ENCODE assay signal across 8 mouse cellular contexts in genomic region chr4:41760911-41761310, GRCm38 (mm10). TPM values are rescaled to one million over a fixed set of nuclear protein-coding genes. Genes with fewer than 3 reads are reported as not detected.
DNase-seq lines count a peak whose midpoint lies in the region; ATAC-seq and TF ChIP-seq lines count a peak whose summit lies in the region.

No protein-coding gene starts in this region.

- H3K9me3 ChIP-seq in embryonic facial prominence, embryonic 15.5 days (replicated peaks) = no peaks in the 10 kb centered on the region
- no peaks in the 10 kb centered on the region for H3K9me3 ChIP-seq in hindbrain, postnatal 0 days (ENCODE audit: low read length)
- no peaks in the 10 kb centered on the region for H3K9me3 ChIP-seq in midbrain, embryonic 16.5 days (replicated peaks; ENCODE audit: control insufficient read depth, low read length, poor library complexity, severe bottlenecking)

- H3K4me3 ChIP-seq in embryonic facial prominence, embryonic 15.5 days (replicated peaks) = peak overlapping the region; percentile 59
- peak overlapping the region; percentile 35 for H3K4me3 ChIP-seq in hindbrain, postnatal 0 days (ENCODE audit: low read length)
- H3K4me3 ChIP-seq in midbrain, embryonic 16.5 days (ENCODE audit: low read depth, low read length) = peak overlapping the region; percentile 40; the same call in 1 of the 2 replicates

- peaks cover 13% of the 10 kb centered on the region; the same call in 1 of the 2 replicates for H3K36me3 ChIP-seq in embryonic facial prominence, embryonic 15.5 days
- H3K36me3 ChIP-seq in hindbrain, postnatal 0 days (ENCODE audit: insufficient read depth, low read length) = no peaks in the 10 kb centered on the region
- no peaks in the 10 kb centered on the region; the same call in 1 of the 2 replicates for H3K36me3 ChIP-seq in midbrain, embryonic 16.5 days (ENCODE audit: control insufficient read depth, insufficient read depth, low read length)

- H3K27me3 ChIP-seq in embryonic facial prominence, embryonic 15.5 days = no peaks in the 10 kb centered on the region
- H3K27me3 ChIP-seq in hindbrain, postnatal 0 days (ENCODE audit: insufficient read depth, low read length) = no peaks in the 10 kb centered on the region
- no peaks in the 10 kb centered on the region for H3K27me3 ChIP-seq in midbrain, embryonic 16.5 days (ENCODE audit: control insufficient read depth, insufficient read depth, low read depth, low read length)

- WGBS in embryonic facial prominence, embryonic 15.5 days = 30% methylated on average over 4 of the region's 4 CpGs
- 82% methylated on average over 4 of the region's 4 CpGs for WGBS in hindbrain, postnatal 0 days
- 84% methylated on average over 4 of the region's 4 CpGs for WGBS in midbrain, embryonic 16.5 days

- peak; percentile 33 for DNase-seq in kidney, postnatal 10 days
- DNase-seq in kidney, postnatal 14 days = no peak
- no peak for DNase-seq in hindbrain, postnatal 0 days (ENCODE audit: low spot score)
- no peak for DNase-seq in gastrocnemius, postnatal 36 days
- DNase-seq in embryo, embryonic 9.5 days (ENCODE audit: extremely low spot score) = no peak

- H3K4me2 ChIP-seq in embryonic facial prominence, embryonic 15.5 days (replicated peaks) = peak overlapping the region; percentile 66
- peak overlapping the region; percentile 53 for H3K4me2 ChIP-seq in hindbrain, postnatal 0 days (ENCODE audit: low read depth, low read length)
- peak overlapping the region; percentile 63 for H3K4me2 ChIP-seq in midbrain, embryonic 16.5 days (ENCODE audit: low read length)

- no peak for TF ChIP-seq CTCF in hindbrain, postnatal 0 days (IDR thresholded peaks at IDR 0.05; ENCODE audit: low read depth)

- no peak for ATAC-seq in embryonic facial prominence, embryonic 15.5 days (ENCODE audit: insufficient number of reproducible peaks, low FRiP score, low TSS enrichment, low read depth)
- ATAC-seq in hindbrain, postnatal 0 days = peak; percentile 15
- ATAC-seq in midbrain, embryonic 16.5 days = no peak
- no peak for ATAC-seq in activated CD4-positive, CD25-positive, alpha-beta regulatory T cell, adult 4 months

- peak overlapping the region; percentile 50 for H3K9ac ChIP-seq in embryonic facial prominence, embryonic 15.5 days
- H3K9ac ChIP-seq in hindbrain, postnatal 0 days (replicated peaks; ENCODE audit: low read length) = peak overlapping the region; percentile 34
- H3K9ac ChIP-seq in midbrain, embryonic 16.5 days (ENCODE audit: low read depth, low read length) = peak overlapping the region; percentile 65; the same call in 1 of the 2 replicates

- H3K4me1 ChIP-seq in embryonic facial prominence, embryonic 15.5 days = peaks cover 46% of the 10 kb centered on the region
- H3K4me1 ChIP-seq in hindbrain, postnatal 0 days (ENCODE audit: insufficient read depth, low read length) = peaks cover 21% of the 10 kb centered on the region
- H3K4me1 ChIP-seq in midbrain, embryonic 16.5 days (ENCODE audit: control insufficient read depth, insufficient read depth, low read length) = peaks cover 19% of the 10 kb centered on the region

- intact Hi-C loops in gastrocnemius, postnatal 36 days (cut with DNase I) = no loop called here

- peak overlapping the region; percentile 95 for H3K27ac ChIP-seq in embryonic facial prominence, embryonic 15.5 days (replicated peaks)
- H3K27ac ChIP-seq in hindbrain, postnatal 0 days = peak overlapping the region; percentile 63; the same call in 1 of the 2 replicates
- no peak overlapping the region; the same call in 1 of the 2 replicates for H3K27ac ChIP-seq in midbrain, embryonic 16.5 days (ENCODE audit: low read length)

RNA-seq across cellular contexts. Expression of gene Sigmar1, which starts 5.0 kb away (rescaled TPM):
- polyA plus RNA-seq in embryonic facial prominence, embryonic 15.5 days (2015; fragmentation: Nextera tagmentation; extraction: Ambion mirVana) = 75.9 and 79.7 TPM in 2 replicates
- 95.9 and 108 TPM in 2 replicates for total RNA-seq in hindbrain, postnatal 0 days (2014; rRNA removed)
- polyA plus RNA-seq in hindbrain, postnatal 0 days (2015; fragmentation: Nextera tagmentation; extraction: Ambion mirVana) = 61.3 and 61.9 TPM in 2 replicates
- 57.3 and 65.1 TPM in 2 replicates for polyA plus RNA-seq in midbrain, embryonic 16.5 days (2015; fragmentation: Nextera tagmentation; extraction: Ambion mirVana)
- total RNA-seq in gastrocnemius, postnatal 36 days (2021) = 1 to 10 TPM; 7.2 to 8.8 TPM
- polyA plus RNA-seq in activated CD4-positive, CD25-positive, alpha-beta regulatory T cell, adult 4 months (2017; shearing (Covaris generic)) = 10 to 100 TPM; 35.9 to 40.3 TPM

RNA-seq across cellular contexts. Expression of gene Galt, which starts 5.9 kb away (rescaled TPM):
- 41.4 and 45.5 TPM in 2 replicates for polyA plus RNA-seq in embryonic facial prominence, embryonic 15.5 days (2015; fragmentation: Nextera tagmentation; extraction: Ambion mirVana)
- total RNA-seq in hindbrain, postnatal 0 days (2014; rRNA removed) = 77.6 and 87.8 TPM in 2 replicates
- 55.5 and 55.9 TPM in 2 replicates for polyA plus RNA-seq in hindbrain, postnatal 0 days (2015; fragmentation: Nextera tagmentation; extraction: Ambion mirVana)
- 52.5 and 58.9 TPM in 2 replicates for polyA plus RNA-seq in midbrain, embryonic 16.5 days (2015; fragmentation: Nextera tagmentation; extraction: Ambion mirVana)
- total RNA-seq in gastrocnemius, postnatal 36 days (2021) = 10 to 100 TPM; 27.5 to 36.7 TPM
- 10 to 100 TPM; 68.4 to 76.4 TPM for polyA plus RNA-seq in activated CD4-positive, CD25-positive, alpha-beta regulatory T cell, adult 4 months (2017; shearing (Covaris generic))

RNA-seq across cellular contexts. Expression of gene Ccl27a, which starts 13.1 kb away (rescaled TPM):
- polyA plus RNA-seq in embryonic facial prominence, embryonic 15.5 days (2015; fragmentation: Nextera tagmentation; extraction: Ambion mirVana) = 36.5 and 43.8 TPM in 2 replicates
- total RNA-seq in hindbrain, postnatal 0 days (2014; rRNA removed) = 148 and 223 TPM in 2 replicates
- 289 and 292 TPM in 2 replicates for polyA plus RNA-seq in hindbrain, postnatal 0 days (2015; fragmentation: Nextera tagmentation; extraction: Ambion mirVana)
- 290 and 302 TPM in 2 replicates for polyA plus RNA-seq in midbrain, embryonic 16.5 days (2015; fragmentation: Nextera tagmentation; extraction: Ambion mirVana)
- total RNA-seq in gastrocnemius, postnatal 36 days (2021) = 10 to 100 TPM; 18.5 to 19.1 TPM
- polyA plus RNA-seq in activated CD4-positive, CD25-positive, alpha-beta regulatory T cell, adult 4 months (2017; shearing (Covaris generic)) = 10 to 100 TPM in 1 of 2 experiments, 1 to 10 TPM in 1; 8.6 to 10.1 TPM

RNA-seq across cellular contexts. Expression of gene Arid3c, which starts 30.0 kb away (rescaled TPM):
- polyA plus RNA-seq in embryonic facial prominence, embryonic 15.5 days (2015; fragmentation: Nextera tagmentation; extraction: Ambion mirVana) = 0.12 and 0.16 TPM in 2 replicates
- total RNA-seq in hindbrain, postnatal 0 days (2014; rRNA removed) = 0.22 and 2.1 TPM in 2 replicates
- 0.68 and 0.99 TPM in 2 replicates for polyA plus RNA-seq in hindbrain, postnatal 0 days (2015; fragmentation: Nextera tagmentation; extraction: Ambion mirVana)
- 0.58 and 1.2 TPM in 2 replicates for polyA plus RNA-seq in midbrain, embryonic 16.5 days (2015; fragmentation: Nextera tagmentation; extraction: Ambion mirVana)
- not detected for total RNA-seq in gastrocnemius, postnatal 36 days (2021)
- not detected for polyA plus RNA-seq in activated CD4-positive, CD25-positive, alpha-beta regulatory T cell, adult 4 months (2017; shearing (Covaris generic))

RNA-seq across cellular contexts. Expression of gene Dctn3, which starts 37.9 kb away (rescaled TPM):
- 139 and 146 TPM in 2 replicates for polyA plus RNA-seq in embryonic facial prominence, embryonic 15.5 days (2015; fragmentation: Nextera tagmentation; extraction: Ambion mirVana)
- 145 and 147 TPM in 2 replicates for total RNA-seq in hindbrain, postnatal 0 days (2014; rRNA removed)
- 306 and 316 TPM in 2 replicates for polyA plus RNA-seq in hindbrain, postnatal 0 days (2015; fragmentation: Nextera tagmentation; extraction: Ambion mirVana)
- 295 and 313 TPM in 2 replicates for polyA plus RNA-seq in midbrain, embryonic 16.5 days (2015; fragmentation: Nextera tagmentation; extraction: Ambion mirVana)
- 10 to 100 TPM; 40.9 to 41.9 TPM for total RNA-seq in gastrocnemius, postnatal 36 days (2021)
- polyA plus RNA-seq in activated CD4-positive, CD25-positive, alpha-beta regulatory T cell, adult 4 months (2017; shearing (Covaris generic)) = 100 to 1,000 TPM; 107 to 114 TPM
